Mouse (Mus musculus): Measurements from ENCODE around the gene Zfp141. TPM values are rescaled to one million over a fixed set of nuclear protein-coding genes. Genes with fewer than 3 reads are reported as not detected.

The Zfp141 gene
- total RNA-seq (2022), result 1 to 10 TPM; 4.6 to 6.5 (median 4.9) TPM

DNA sequence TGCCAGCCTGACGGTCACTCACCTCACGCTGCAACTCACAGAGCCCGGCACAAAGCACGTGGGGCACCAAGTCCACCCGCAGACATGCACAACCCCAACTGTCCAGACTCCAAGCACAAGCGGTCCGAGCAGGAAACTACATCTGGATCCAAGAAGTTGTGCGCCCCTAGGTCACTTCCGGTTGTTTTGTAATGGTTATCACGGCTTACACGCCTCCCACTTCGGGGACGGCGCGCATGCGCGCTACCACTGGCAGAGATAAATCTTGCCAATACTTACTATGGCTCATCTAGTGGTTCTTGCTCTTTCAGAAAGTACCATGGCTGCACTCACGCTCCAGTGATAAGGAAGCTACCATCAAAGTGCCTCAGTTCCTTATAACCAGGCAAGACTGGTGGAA lies at the start of gene Zfp141:
Gene Zfp141, minus strand, starts transcription at position 153 of the 400 bp plus-strand sequence.
- peak; percentile 87 for DNase-seq (ENCODE audit: low spot score)

DNA sequence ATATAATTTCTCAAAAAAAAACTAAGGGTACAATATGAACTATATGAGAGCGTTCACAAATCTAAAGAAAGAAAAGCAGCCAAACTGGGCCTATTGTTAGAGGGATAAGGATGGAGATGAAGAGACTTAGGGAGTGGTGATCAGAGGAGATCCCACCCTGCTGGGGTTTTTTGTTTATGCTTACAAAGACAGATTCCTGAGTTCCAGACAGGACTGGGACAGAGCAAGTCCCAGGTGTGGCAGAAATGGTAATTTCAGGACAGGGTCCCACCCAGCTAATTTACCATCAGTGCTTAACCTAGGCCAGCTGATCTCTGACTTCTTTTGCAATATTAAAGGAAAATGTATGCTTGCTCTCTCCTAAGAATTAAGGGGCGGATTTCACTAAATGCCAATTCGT lies 46.2 kb upstream of the Zfp141 start:
- DNase-seq (ENCODE audit: low spot score), result no peak

DNA sequence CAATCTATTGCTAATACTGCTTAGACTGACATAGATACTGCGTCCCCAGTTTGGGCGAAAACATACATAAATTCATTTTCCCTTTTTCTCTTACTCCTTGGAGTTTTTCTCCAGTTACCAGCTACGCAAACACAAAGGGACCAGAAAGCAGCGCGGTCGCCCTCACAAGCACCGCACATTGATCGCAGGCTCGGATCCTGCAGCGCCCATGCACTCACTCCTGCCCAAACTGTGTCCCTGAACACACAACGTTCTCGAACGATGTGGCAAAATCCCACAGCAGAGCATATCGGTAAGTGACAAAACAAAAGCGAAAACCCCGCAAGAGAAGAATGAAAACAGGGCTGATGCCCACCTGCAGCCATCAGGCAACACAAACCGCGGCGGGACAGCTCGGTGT lies 354 bp downstream of the Zfp141 start:
- no peak for DNase-seq (ENCODE audit: low spot score)

DNA sequence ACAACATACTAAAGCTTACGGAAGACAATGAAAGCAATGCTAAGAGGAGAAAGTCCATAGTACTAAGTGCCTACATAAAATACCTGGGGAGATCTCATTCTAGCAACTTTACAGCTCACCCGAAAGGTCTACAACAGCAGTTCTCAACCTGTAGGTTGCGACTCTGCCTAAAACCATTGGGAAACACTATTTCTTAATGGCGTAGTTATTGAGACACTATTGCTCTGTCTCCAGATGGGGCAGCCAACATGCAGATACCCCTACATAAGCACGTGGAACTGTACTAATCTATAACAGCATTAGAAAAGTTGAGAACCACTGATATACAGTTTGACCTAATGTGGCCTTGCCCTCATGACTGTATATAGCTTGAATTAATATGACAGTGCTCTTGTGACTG lies 7.3 kb downstream of the Zfp141 start:
- DNase-seq (ENCODE audit: low spot score), result no peak

DNA sequence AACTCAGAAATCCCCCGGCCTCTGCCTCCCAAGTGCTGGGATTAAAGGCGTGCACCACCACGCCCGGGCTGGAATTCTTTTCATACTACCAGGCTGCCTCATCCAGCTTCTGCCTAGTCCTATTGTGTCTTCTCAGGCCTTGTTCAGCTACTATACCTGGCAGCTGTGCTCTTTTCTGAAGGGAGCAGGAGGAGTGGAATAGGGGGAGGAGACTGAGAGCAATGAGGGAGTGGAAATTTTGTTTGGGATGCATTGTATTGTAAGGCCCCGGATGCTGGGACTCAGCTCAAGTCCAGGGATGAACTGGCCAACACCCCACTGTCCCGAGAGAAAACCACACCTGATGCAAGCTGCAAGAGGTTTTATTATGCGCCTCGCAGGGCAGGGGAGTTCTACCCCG lies 8.2 kb downstream of the Zfp141 start:
- DNase-seq (ENCODE audit: low spot score), result no peak

DNA sequence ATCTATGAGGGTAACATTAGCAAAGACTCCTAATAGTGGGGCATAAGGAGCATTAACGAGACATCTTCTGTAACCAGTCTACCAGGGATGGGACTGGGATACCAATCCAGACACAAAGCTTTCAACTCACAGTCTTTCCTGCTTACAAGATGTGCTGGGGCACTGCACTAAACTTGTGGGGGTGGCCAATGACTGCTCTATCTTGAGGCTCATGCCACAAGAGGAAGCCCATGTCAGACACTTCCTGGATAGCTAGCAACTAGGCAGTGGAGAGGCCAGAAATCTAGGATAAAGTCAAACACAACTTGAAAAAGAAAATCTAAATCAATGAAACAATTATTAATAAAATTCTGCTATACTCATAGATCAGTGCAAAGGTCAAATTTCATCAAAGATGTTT lies 9.3 kb downstream of the Zfp141 start:
- no peak for DNase-seq (ENCODE audit: low spot score)

DNA sequence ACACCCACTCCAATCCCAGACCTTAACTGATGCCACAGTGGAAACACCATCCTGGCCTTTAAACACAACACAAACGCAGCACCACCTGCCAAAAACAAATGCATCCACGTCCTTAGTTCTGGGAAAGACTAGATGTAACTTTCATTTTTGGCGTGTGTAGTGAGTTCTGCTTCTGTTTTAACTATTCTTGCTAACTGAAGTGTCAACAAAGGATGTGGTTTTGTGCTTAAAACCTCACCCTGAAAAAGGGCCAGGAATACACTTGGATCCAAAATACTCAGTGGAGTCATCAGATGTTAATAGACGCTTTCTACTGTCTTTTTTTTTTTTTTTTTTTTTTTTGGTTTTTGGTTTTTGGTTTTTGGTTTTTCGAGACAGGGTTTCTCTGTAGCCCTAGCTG lies 14.7 kb downstream of the Zfp141 start:
- no peak for DNase-seq (ENCODE audit: low spot score)

DNA sequence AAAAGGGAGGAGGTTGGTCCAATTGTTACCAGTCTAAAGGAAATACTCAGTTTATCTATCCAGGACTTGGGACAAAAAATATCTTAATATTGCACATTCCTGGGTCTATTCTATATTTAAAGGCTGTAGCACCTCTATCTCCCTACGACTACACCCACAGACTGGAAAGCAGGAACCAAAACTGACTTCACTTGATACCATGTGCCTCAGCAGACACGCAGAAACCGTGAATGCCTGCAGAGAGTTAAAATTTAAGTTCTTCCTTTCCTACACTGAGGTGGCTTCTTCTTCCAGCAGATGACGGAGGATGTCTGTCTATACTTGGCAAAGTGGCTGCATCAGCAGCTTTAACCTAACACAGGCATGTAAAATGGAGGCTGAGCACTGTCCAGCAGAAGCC lies 15.2 kb downstream of the Zfp141 start:
- no peak for DNase-seq (ENCODE audit: low spot score)

DNA sequence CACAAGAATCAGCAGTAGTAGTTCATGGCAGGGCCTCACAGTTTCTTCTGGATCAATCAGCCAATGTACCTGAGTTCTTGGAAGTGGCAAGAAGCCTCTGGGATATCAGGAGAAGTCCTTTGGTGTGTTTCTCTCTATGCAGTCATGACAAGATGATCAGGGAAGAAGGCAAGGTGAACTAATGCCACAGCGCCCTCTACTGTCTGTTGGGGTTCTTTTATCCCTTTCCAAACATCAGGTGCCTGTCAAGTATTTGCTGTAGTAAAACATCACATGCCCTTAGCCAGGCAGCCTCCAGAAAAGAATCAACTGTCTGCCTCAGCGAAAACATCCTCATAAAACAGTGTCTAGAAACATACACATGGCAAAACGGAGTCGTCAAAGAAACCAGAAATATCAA lies 50.9 kb downstream of the Zfp141 start:
- no peak for DNase-seq (ENCODE audit: low spot score)

DNA sequence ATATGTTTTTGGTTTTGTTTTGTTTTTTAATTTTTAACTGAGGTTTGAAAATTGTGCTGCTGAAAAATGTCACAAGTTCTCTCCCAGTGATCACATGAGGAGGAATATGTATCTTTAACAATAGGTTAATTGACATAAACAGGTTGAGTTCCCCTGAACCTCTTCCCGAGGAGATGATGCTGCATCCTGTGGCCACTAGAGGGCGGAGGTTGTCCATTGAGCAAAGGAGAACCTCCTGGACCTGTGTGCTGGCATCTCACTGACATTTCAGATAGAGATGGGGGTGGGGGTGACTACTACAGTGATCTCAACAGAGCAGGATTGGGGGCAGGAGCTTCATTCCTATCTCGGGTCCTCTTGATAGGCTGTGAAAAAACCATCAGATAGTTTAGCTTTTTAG lies 54.9 kb downstream of the Zfp141 start:
- no peak for DNase-seq (ENCODE audit: low spot score)

DNA sequence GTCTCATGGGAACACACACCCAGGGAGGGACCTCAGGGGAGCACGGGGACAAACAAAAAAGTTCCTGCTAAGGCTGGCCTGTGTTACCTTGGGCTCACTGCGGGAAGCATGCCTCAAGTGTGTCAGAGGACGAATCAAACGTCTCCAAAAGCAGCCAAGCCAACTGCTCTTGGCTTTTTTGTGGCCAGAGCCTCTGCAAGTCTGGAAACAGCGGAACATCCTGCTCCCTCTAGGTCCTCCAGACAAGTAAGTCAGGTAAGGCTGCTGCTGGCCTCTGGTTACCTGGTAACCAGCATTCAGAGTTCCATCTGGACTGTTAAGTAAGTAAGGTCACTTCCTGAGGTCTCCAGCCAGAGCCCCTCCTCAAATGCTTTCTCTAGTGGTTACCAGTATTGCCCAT lies 57.7 kb downstream of the Zfp141 start, which contains the start of gene 4933421I07Rik:
Gene 4933421I07Rik, minus strand, starts transcription at position 271 of the 400 bp plus-strand sequence.
- DNase-seq (ENCODE audit: low spot score), result no peak

DNA sequence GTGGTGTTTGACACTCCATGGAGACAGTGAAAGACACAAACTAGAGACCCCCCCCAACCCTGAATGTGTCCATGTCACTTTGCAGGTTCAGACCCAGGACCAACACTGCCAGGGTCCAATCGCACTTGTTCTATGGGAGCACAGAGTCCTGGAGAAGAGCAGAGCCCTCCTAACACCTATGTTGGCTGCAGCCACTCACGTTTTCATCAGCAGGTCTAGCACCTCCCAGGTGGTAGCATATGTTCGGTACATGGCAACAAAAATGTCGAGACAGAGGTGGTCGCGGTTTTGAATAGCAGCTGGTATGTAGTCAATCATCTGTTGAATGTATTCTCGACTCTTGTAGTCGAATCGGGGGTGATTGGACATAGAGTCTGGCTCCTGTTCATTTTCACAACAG lies 58.2 kb downstream of the Zfp141 start:
- DNase-seq (ENCODE audit: low spot score), result no peak

Other genes starting within 250 kb of the Zfp141 start
- not detected for gene Vmn2r61, start 245.7 kb downstream of the Zfp141 start, total RNA-seq (2022)
- gene 4933421I07Rik, start 57.6 kb downstream of the Zfp141 start, total RNA-seq (2022), result not detected
- not detected for gene Gm21028, start 72.8 kb upstream of the Zfp141 start, total RNA-seq (2022)
- 1 to 10 TPM in 1 of 4 experiments, under 1 TPM in 3; 0.44 to 1.0 (median 0.79) TPM for gene Zfp977, start 86.8 kb upstream of the Zfp141 start, total RNA-seq (2022)
- gene Zfp976, start 136.8 kb upstream of the Zfp141 start, total RNA-seq (2022), result 1 to 10 TPM; 2.3 to 2.9 (median 2.5) TPM
- 1 to 10 TPM; 3.5 to 4.4 (median 4.2) TPM for gene Zfp975, start 187.0 kb upstream of the Zfp141 start, total RNA-seq (2022)
- not detected for gene Gm17067, start 221.3 kb upstream of the Zfp141 start, total RNA-seq (2022)